Mouse (Mus musculus) bone marrow macrophage, adult 2 months (primary cell): ENCODE measurements around the gene Olfr718-ps1. TPM values are rescaled to one million over a fixed set of nuclear protein-coding genes. Genes with fewer than 3 reads are reported as not detected.
A peak's percentile ranks its signal among the peaks of the same experiment; 100 is the strongest.
"Not testable (repeated sequence)": the region's sequence is repeated elsewhere in the genome, so short reads cannot be mapped to it uniquely, and the experiment has no call there.

ENCODE experiments used
- H3K27ac ChIP-seq: 2 replicates; pipeline ENCODE4 v1.5.1; 2012; ENCODE audit warnings: low read depth, low read length; ENCODE audit not compliant: insufficient read depth
- H3K4me1 ChIP-seq: 2 replicates; pipeline ENCODE4 v1.6.1; 2012; ENCODE audit warnings: low read length; ENCODE audit not compliant: control insufficient read depth, insufficient read depth
- H3K4me3 ChIP-seq: 2 replicates; pipeline ENCODE4 v1.5.1; 2012; ENCODE audit warnings: mild to moderate bottlenecking, low read length, moderate library complexity; ENCODE audit not compliant: insufficient read depth
- CTCF ChIP-seq: IDR thresholded peaks from 2 replicates; pipeline ENCODE4 v1.5.1; 2012; ENCODE audit warnings: low read depth, mild to moderate bottlenecking, low read length, moderate library complexity
- POLR2A ChIP-seq: IDR thresholded peaks from 2 replicates; pipeline ENCODE4 v1.6.1; 2012; ENCODE audit warnings: mild to moderate bottlenecking, low read depth, low read length, borderline replicate concordance
- polyA plus RNA-seq: library from polyadenylated mRNA; stranded (reverse); fragments of >200 nt; gene quantifications from 2 replicates; pipeline ENCODE4 v1.2.4, GENCODE M21; 2012; ENCODE audit not compliant: missing spikeins, insufficient read depth, insufficient read length

Olfr718-ps1 gene
- polyA plus RNA-seq, 1 experiment: not detected

DNA sequence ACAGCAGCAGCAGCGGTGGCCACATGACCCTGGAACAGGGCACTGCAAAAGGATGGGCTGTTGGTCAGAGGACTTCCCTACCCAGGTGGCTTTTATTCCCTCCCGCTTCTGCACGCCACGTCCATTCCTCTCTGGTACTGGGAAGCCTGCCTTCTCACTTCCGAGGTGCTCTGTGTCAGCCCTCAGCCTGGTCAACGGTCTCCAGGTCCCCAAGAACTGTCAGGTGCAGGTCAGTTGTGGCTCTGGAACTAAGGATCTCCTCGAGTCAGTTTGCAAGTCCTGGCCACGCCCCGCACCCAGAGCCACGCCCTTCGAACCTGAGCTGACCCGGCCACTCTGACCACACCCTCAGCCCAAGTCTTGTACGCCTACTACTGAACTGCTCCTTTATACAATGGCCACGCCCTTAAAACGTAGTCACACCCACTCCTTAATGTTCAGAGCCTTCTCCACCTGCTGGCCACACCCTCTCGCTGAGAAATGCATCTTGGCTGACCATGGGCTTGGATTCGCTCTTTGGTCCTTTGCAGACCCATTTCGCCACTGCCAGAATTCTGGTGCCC is 18.2 kb upstream of the Olfr718-ps1 start:
- Histone ChIP-seq H3K27ac (no peak overlapping the region), H3K4me1 (no peaks in the 10 kb centered on the region), H3K4me3 (peak overlapping the region; percentile 12; the same call in 1 of the 2 replicates)
- no peak for TF ChIP-seq CTCF
- no peak for TF ChIP-seq POLR2A

DNA sequence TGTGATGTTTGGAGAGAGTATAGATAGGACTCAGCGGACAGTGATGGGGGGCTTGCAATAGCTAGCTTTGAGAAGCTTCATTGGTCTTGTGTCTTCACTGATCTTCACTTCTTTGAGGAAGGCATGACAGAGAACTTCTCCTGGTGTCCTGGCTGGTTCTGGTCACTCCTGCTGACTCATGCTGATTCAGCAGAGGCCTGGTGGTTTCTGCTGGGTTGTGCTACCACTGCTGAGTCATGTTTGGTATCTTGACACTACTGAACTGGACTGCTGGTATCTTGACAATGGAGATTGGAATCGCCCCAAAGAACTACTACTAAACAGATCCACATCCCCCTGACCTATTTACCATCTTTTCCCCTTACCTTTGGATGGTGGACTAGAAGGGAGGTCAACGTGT is 8.2 kb upstream of the Olfr718-ps1 start:
- Histone ChIP-seq H3K27ac (no peak overlapping the region), H3K4me1 (no peaks in the 10 kb centered on the region), H3K4me3 (no peak overlapping the region)
- TF ChIP-seq CTCF: no peak

DNA sequence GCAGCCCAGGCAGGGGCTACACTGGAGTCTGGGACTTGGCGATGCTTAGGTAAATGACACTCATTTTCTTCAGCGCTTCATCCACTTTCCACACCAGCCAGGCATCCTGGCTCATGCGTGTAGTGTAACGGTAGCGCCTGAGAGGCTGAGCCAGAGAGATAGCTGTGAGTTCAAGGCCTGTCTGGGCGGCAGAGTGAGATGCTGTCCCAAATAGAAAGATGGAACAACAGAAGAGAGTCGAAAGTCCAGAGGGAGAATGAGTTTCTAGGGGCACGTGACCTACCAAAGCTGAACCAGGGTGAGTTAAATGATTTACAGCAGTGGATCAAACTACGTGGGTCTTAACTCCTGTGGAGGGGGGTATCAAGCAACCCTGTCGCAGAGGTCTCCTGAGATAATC is 6.4 kb upstream of the Olfr718-ps1 start:
- no peak for TF ChIP-seq CTCF
- Histone ChIP-seq H3K4me3 (no peak overlapping the region), H3K4me1 (no peaks in the 10 kb centered on the region), H3K27ac (no peak overlapping the region)

DNA sequence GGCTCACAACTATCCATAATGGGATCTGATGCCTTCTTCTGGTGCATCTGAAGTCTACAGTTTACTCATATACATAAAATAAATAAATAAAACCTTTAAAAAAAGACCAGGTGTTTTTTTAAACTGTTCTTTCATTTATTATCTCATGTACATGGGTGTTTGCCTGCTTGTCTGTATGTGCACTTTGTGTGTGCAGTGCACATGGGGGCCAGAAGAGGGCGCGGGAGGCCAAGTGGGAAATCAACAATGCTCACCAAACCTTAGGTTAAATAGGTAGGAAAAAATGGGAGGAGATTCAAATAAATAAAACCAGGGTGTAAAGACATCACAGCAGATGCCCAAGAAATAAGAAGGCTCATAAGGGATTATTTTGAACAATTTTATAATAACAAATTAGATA is 2.7 kb upstream of the Olfr718-ps1 start:
- TF ChIP-seq CTCF (no peak), POLR2A (no peak)
- H3K27ac ChIP-seq: no peak overlapping the region
- no peaks in the 10 kb centered on the region for H3K4me1 ChIP-seq
- H3K4me3 ChIP-seq: no peak overlapping the region

DNA sequence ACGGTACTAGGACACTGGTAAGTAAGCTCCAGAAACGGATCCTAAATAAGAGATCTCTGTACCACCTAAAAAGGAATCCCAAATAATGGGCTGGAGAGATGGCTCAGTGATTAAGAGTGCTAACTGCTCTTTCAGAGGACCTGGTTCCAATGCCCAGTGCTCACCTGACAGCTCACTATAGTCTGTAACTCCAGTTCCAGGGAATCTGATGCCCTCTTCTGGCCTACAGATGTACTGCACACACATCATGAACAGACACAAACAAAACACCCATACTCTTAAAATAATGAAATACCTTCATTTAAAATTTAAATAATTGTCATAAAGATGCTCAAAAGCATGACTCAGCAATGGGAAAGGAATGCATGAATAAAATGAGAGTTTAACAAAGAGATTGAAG is 2.2 kb upstream of the Olfr718-ps1 start:
- H3K4me3 ChIP-seq: no peak overlapping the region
- H3K27ac ChIP-seq: no peak overlapping the region
- H3K4me1 ChIP-seq: no peaks in the 10 kb centered on the region
- TF ChIP-seq POLR2A (no peak), CTCF (no peak)

DNA sequence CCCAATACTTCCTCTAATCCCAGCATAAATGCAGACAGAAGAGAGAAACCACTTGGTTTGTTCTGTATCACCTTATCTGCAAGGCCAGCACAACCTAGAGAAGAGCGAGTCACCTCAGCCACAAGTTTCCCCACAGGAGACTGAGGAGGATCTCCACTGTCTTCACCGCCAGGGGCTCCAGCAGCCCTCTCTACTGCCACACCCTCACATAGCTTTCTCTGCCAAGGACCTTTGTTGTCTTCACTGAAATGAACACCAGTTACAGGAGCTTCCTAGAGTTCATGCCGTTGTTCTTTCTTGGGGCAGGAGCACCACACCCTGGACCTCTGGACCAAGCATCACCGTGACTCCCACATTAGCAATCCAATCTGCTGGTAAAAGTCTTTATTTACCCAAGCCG is 1.3 kb upstream of the Olfr718-ps1 start:
- Histone ChIP-seq H3K4me3 (no peak overlapping the region), H3K27ac (no peak overlapping the region), H3K4me1 (no peaks in the 10 kb centered on the region)
- TF ChIP-seq POLR2A (no peak), CTCF (no peak)

DNA sequence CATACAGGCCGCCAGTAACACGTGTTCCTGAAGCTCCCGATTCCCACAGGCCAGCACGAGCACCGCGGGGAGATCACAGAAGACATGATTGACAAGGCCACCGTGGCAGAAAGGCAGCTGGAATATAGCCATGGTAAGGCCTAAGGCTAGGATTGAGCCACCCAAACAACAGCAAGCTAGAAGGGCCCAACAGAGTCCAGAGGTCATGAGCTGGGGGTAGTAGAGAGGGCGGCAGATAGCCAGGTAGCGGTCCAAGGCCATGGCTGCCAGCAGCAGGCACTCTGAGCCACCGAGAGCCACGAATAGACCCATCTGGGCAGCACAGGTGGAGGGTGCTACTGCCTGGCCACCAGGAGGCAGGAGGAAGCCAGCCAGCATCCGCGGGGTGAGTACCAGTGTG is 9.8 kb downstream of the Olfr718-ps1 start:
- no peak overlapping the region for H3K27ac ChIP-seq
- no peak overlapping the region for H3K4me3 ChIP-seq
- TF ChIP-seq CTCF (no peak), POLR2A (no peak)
- no peaks in the 10 kb centered on the region for H3K4me1 ChIP-seq

DNA sequence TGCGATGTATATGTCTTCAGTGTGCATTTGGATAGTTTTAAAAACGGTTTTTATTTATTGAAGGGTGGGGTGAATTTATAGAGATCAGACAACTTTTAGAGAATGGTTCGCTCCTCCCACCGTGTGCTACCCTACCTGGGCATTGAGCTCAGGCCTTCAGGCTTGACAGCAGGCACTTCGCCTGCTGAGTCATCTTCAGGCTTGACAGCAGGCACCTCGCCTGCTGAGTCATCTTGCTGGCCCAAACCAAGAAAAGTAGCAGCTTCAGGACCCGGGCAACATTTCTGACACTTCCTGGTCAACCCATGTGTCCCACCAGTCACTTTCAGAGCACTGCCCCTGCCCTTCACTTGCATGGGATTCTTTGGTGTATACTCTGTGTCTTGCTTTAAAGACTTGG is 12.3 kb downstream of the Olfr718-ps1 start:
- Histone ChIP-seq H3K4me3 (no peak overlapping the region), H3K27ac (no peak overlapping the region), H3K4me1 (no peaks in the 10 kb centered on the region)
- no peak for TF ChIP-seq CTCF
- TF ChIP-seq POLR2A: no peak

DNA sequence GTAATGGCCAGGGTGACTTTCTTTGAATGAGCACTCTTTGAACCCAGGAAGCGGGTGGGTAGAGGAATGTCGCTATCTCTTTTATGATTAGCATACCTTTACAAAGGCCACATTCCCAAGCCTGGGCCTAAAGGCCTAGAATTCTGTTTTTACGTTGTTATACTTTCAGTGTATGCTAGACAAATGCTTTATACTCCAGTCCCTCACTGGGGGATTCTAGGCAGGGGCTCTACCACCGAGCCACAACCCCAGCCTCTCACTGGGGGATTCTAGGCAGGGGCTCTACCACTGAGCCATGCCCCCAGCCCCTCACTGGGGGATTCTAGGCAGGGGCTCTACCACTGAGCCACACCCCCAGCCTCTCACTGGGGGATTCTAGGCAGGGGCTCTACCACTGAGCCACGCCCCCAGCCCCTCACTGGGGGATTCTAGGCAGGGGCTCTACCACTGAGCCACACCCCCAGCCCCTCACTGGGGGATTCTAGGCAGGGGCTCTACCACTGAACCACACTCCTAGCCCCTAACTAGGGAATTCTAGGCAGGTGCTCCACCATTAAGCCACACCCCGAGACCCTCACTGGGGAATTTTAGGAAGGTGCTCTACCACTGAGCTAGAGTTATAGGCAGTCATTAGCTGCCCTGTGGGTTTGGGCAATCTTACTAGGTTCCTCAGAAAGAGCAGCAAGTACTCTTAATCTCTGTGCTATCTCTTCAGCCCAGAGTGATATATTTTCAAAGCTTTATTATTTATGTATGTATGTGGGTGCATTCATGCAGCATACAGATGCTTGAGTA is 13.0 kb downstream of the Olfr718-ps1 start:
- H3K4me1 ChIP-seq, H3K27ac ChIP-seq: not testable (repeated sequence)

DNA sequence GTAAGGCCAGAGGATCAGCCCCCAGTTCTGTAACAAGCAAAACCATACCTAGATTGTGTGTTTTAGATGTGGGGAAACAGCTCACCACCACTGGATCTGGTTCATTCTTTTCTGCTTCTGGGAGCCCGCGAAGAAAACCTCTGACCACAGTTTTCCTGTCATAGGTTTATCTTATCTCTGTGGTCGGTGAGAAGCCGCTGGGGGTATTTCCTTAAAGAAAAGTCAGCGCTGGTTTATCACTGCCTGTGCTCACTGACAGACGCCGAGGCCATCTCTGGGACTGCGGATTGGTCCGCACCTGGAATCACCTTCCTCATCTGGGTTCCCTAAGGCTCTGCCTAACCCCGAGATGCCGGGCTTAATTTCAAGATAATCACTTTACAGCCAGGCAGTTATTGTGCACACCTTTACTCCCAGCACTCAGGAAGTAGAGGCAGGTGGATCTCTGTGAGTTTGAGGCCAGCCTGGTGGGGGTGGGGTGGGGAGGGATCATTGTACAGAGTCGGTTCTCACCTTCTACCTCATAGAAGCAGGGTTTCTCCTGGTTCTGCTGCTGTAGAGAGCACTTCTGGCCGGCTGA is 14.4 kb downstream of the Olfr718-ps1 start:
- no peak overlapping the region for H3K4me3 ChIP-seq
- no peak overlapping the region for H3K27ac ChIP-seq
- H3K4me1 ChIP-seq: no peaks in the 10 kb centered on the region
- TF ChIP-seq CTCF: no peak

More for the DNA sequence above, 13.0 kb downstream of the Olfr718-ps1 start:
- H3K4me3 ChIP-seq: not testable (repeated sequence)

DNA sequence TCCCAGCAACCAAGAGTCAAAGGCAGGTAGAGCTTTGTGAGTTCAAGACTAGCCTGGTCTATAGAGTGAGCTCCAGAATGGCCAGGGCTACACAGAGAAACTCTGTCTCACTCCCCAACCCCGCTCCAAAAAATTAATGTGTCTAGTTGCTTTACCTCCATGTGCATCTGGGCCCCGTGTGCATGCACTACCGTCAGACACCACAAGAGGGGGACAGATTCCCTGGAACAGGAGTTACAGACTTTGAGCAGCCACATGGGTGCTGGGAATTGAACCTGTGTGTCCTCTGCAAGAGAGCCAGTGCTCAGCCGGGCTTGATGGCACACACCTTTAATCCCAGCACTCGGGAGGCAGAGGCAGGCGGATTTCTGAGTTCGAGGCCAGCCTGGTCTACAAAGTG is 17.0 kb downstream of the Olfr718-ps1 start:
- Histone ChIP-seq H3K4me1 (no peaks in the 10 kb centered on the region), H3K27ac (no peak overlapping the region), H3K4me3 (no peak overlapping the region)
- TF ChIP-seq POLR2A: no peak
- TF ChIP-seq CTCF: 0 out of 2 replicates have a peak, but pooled peaks have one; percentile 25
